Mouse (Mus musculus) adipocyte (in vitro differentiated cells): ENCODE data around the gene Ogt.

Experiments
- DNase-seq: peaks from one replicate; pipeline ENCODE4 v3.0.0-alpha.2; 2016; ENCODE audit warnings: low spot score

Ogt gene

DNA sequence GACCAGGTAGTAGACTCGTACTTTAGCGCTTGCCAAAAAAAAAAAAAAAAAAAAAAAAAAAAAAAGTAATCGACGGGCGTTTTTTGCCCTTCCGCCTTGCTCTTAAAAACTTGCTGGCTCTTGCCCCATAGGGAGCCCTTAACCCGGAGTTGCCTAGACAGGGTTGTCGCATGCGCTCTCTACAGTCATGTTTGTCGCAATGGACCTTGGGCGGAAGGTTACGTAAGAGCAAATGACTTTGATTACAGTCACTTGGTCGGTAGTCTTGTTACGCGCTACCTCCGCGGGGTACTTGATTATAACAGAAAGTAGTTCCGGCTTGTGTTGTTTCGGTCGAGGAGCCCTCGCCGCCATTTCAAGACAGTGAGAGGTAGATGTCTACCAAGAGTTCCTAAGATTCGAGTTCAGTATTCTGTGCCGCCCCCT is at the start of gene Ogt:
TSS of gene Ogt (plus strand) at position 320 of the 426 bp plus-strand sequence.
- peak; percentile 97 for DNase-seq

DNA sequence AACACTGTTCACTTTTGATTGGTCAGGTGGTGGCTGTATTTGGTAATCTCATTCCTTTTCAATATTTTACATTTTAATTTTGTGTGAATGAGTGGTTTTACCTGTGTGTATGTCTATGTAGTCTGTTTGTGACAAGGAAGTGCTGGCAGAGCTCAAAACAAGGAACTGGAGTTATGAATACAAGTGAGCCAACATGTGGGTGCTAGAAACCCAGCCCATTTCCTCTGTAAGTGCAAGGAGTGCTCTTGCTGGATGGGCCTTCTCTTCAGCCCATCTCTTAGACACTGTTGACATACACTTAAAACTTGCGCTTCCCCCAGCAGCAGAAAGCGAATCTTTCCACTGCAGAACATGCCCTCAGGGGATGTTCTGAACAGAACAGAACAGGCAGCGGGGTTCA is 23.7 kb upstream of the Ogt start:
- no peak for DNase-seq

DNA sequence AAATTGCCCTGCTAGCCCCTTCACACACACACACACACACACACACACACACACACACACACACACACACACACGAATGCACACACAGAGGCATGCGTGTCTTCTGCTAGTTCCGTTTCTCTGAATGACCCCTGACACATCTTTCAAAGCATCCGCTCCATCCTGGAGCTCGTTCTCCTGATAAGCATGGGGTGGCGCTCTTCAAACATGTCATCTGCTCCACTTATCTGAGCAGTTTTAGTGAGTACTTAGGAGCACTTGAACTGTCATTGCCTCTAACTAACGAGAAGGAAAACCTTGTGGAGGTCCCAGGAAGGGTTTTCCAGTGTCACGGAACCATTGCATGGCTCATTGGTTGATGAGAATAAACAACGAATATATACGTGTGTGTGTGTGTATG is 22.0 kb upstream of the Ogt start:
- DNase-seq, result no peak

DNA sequence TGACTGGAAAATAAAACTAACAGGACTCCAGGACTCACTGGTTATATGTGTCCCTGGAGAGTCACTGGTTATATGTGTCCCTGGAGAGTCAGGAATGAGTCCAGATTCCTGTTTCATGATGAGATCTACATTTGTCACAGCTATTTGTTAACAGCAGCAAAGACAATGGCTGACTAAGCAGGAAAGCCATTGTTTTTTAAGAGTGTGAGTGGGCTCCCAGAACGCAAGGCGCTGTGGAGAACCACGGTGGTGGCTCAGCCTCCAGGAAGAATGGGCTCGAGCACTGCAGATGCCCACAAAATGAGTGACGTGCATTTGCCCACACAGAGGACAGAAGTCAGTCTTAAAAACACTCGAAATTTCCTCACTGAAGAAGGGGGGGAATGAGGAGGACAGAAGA is 19.5 kb upstream of the Ogt start:
- no peak for DNase-seq

- no peak for DNase-seq
These were observed 17.3 kb upstream of the Ogt start for GRCm38 (mm10) chrX:101622539-101622938.

DNA sequence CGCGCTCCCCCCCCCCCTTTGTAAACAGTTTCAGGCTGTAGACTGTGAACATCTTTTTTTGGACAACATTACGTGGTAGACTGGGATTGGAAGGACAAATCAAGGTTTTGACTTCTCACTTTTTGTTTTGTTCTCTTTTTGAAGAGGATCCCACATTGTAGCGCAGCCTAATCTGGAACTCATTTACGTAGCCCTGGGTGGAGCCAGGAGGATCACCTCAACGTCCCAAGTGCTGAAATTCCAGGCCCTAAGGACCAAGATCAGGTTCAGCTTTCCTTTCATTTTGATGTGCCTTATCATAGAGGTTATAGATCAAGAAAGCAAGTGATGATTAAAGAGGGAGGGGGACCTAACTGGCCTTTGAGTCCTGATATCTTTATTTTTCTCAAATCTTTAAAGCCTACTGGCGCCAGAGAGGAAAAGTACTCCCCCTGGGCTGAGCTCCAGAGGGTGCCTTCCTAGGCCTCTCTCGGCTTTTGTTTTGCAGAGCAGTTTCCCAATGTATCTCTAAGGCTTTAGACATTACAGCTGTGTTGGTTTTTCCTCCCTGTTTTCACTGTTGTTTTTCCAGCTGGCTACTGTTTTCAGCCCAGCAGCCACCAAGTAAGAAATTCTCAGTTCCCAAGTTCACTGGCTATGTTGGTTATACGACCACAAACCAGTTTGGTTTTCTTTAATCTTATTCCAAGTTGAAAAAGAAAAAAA is 2.9 kb upstream of the Ogt start:
- DNase-seq, result no peak

- DNase-seq, result no peak
These were observed 1.0 kb upstream of the Ogt start for GRCm38 (mm10) chrX:101638856-101639255.

DNA sequence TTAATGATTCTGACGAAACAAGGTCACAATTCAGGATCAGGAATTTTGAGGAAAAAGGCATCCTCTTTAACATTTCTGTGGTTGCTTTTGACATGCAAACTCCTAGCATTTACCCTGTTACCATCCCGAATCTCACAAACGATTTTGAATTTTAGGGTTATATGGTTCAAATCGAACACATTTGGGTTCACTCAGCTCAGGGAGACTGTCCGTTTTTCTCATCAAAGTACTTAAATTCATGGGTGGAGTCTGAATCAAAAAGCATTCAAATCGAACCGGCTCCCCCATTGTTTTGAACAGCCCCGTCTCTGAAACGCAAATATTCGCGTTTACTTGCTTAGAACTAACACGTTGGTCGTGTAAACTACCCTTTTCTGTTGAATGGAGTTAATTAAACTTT is 554 bp upstream of the Ogt start:
- DNase-seq, result no peak

GRCm38 (mm10) chrX:101640194-101641160 is 617 bp downstream of the Ogt start:
- peak; percentile 50 for DNase-seq

- DNase-seq, result peak; percentile 39
These were observed 1.3 kb downstream of the Ogt start for GRCm38 (mm10) chrX:101641161-101641530.

DNA sequence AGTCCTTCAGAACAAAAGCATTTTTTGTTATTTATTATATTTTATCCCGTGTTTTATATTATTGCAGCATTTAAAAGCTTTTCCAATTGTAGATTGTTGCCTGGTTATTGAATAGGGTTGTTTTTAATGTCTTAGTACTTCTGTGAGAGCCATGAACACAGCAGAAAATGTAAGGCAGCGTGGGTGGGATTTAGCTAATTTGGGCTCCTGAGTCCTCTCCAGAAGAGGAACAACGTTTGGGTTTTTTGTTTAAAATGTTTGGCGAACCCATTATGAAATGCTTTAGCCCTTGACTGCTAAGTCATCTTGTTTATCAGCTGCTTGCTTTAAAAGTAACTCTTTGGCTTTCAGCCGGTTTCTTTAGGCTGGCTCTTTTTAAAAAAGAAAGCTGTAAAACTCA is 2.2 kb downstream of the Ogt start:
- DNase-seq, result no peak

GRCm38 (mm10) chrX:101645286-101645685 is 5.4 kb downstream of the Ogt start:
- no peak for DNase-seq

DNA sequence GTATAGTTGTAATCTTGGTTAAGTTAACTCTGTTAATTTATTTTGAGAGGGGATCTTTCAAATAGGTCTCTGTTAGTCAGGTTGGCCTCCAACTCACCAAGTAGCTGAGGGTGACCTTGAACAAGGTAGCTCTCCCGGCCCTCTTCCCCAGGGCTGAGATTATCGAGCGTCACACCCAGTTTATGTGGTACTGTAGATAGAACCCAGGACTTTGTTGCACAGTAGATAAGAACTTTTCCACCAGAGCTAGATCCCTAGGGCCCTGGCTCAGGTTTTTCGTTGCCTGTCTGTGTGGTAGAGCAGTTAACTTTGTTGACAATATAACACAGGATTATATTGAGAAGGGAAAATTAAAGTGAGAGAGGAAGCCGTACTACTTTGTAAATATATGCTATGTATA is 6.8 kb downstream of the Ogt start:
- no peak for DNase-seq

DNA sequence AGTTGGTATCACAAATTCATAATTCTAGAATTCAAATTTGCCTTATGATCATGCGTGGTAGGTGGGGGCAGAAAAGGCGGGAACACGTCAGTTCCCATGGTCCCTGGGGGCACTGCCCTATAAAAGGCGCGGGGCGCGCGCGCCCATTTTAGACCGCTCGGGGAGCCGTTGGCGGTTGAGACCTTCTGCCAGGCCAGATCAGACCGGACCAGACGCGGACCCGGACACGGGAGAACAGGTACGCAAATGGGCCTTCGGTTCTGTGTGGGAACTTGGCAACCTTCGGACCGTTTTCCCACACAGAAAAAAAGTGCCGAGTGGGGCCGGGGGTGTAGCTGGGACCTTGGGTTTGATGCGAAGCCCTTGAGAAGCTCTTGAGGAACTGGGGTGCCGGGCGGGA is 55.8 kb downstream of the Ogt start:
- no peak for DNase-seq

DNA sequence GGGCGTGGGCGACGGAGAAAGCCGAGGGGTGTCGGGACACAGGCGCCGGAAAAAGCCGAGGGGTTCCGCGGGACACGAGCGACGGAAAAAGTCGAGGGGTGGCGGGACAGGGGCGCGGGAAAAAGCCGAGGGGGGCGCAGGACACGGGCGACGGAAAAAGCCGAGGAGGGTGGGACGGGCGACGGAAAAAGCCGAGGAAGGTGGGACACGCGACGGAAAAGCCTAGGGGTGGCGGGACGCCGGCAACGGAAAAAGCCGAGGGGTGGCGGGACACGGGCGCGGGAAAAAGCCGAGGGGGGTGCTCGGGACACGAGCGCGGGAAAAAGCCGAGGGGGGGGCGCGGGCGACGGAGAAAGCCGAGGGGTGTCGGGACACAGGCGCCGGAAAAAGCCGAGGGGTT is 57.7 kb downstream of the Ogt start:
- no peak for DNase-seq

- DNase-seq, result no peak
These were observed 58.4 kb downstream of the Ogt start for GRCm38 (mm10) chrX:101698232-101698631.

- no peak for DNase-seq
These were observed 65.3 kb downstream of the Ogt start for GRCm38 (mm10) chrX:101705111-101705510.

- no peak for DNase-seq
These were observed 80.5 kb downstream of the Ogt start for GRCm38 (mm10) chrX:101720401-101720800.

GRCm38 (mm10) chrX:101730010-101730409 is 90.2 kb downstream of the Ogt start:
- no peak for DNase-seq

GRCm38 (mm10) chrX:101732644-101733043 is 92.8 kb downstream of the Ogt start:
- DNase-seq, result no peak

DNA sequence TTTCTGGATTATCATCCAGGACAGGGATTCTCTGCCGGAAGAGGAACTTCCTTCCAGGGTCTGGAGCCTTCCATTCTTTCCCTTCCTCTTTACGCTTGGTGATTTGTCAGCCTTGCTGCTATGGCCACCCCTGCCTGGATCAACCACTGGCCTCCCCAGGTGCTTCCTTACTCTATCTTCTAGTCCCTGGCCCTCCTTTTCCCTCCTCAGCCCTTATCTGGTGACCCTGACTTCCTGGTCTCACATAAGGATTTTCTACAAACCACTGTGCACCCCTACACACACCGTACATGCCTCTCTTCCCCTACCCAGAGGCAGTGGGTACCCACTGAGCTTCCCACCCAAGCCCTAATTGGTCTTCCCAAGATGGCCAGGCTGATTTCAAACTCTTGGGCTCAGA is 93.4 kb downstream of the Ogt start:
- no peak for DNase-seq

- no peak for DNase-seq
These were observed 94.0 kb downstream of the Ogt start, which contains the start of gene Cxcr3 for GRCm38 (mm10) chrX:101733828-101734319. Cxcr3 (minus strand) TSS chrX:101734269.
